Mouse (Mus musculus): ENCODE measurements around the gene Nrcam. TPM values are rescaled to one million over a fixed set of nuclear protein-coding genes. Genes with fewer than 3 reads are reported as not detected.

Gene Nrcam
- polyA plus RNA-seq, 1 experiment = 0.71 TPM

GRCm38 (mm10) chr12:44554808-44555207, 226.1 kb downstream of the Nrcam start:
- H3K4me3 ChIP-seq = no peak overlapping the region
- TF ChIP-seq MYOD1 (IDR thresholded peaks at IDR 0.05; ENCODE audit: control insufficient read depth in 1 of 3, insufficient read length in 2 of 3, low read depth in 2 of 3) (no peak), TCF3 (IDR thresholded peaks at IDR 0.05; ENCODE audit: insufficient read length, low read depth) (no peak), USF1 (IDR thresholded peaks at IDR 0.05; ENCODE audit: low read depth) (no peak), MAX (IDR thresholded peaks at IDR 0.05; ENCODE audit: low read depth) (no peak)
- no peak overlapping the region for H3ac ChIP-seq (ENCODE audit: control insufficient read depth, insufficient read length)
- no peaks in the 10 kb centered on the region for H3K27me3 ChIP-seq (ENCODE audit: control insufficient read depth, insufficient read depth, insufficient read length)
- H3K4me2 ChIP-seq (ENCODE audit: low read depth) = no peak overlapping the region
- no peaks in the 10 kb centered on the region for H3K36me3 ChIP-seq (ENCODE audit: control insufficient read depth, insufficient read depth)
- no peaks in the 10 kb centered on the region for H3K79me2 ChIP-seq (ENCODE audit: control insufficient read depth, insufficient read depth)

- Histone ChIP-seq H3K27me3 (ENCODE audit: control insufficient read depth, insufficient read depth, insufficient read length) (no peaks in the 10 kb centered on the region), H3K4me3 (no peak overlapping the region), H3K36me3 (ENCODE audit: control insufficient read depth, insufficient read depth) (no peaks in the 10 kb centered on the region), H3K79me2 (ENCODE audit: control insufficient read depth, insufficient read depth) (no peaks in the 10 kb centered on the region), H3ac (ENCODE audit: control insufficient read depth, insufficient read length) (no peak overlapping the region), H3K4me2 (ENCODE audit: low read depth) (no peak overlapping the region)
- TF ChIP-seq MYOG (IDR thresholded peaks at IDR 0.05; ENCODE audit: control insufficient read depth in 1 of 3, insufficient read depth in 1 of 3, insufficient read length in 2 of 3, low read depth in 2 of 3) = no peak
- no peak for TF ChIP-seq TCF3 (IDR thresholded peaks at IDR 0.05; ENCODE audit: insufficient read length, low read depth)
- TF ChIP-seq USF1 (IDR thresholded peaks at IDR 0.05; ENCODE audit: low read depth) = no peak
These were observed 231.3 kb downstream of the Nrcam start for GRCm38 (mm10) chr12:44560002-44560401.

- TF ChIP-seq TCF3 (IDR thresholded peaks at IDR 0.05; ENCODE audit: insufficient read length, low read depth) = no peak
- TF ChIP-seq POLR2A (IDR thresholded peaks at IDR 0.05; ENCODE audit: insufficient read length, low read depth) = no peak
- no peak for TF ChIP-seq MYOG (IDR thresholded peaks at IDR 0.05; ENCODE audit: control insufficient read depth in 1 of 3, insufficient read depth in 1 of 3, insufficient read length in 2 of 3, low read depth in 2 of 3)
- TF ChIP-seq TCF12 (IDR thresholded peaks at IDR 0.05; ENCODE audit: insufficient read depth, poor library complexity, severe bottlenecking) = no peak
- no peak for TF ChIP-seq MYOD1 (IDR thresholded peaks at IDR 0.05; ENCODE audit: control insufficient read depth in 1 of 3, insufficient read length in 2 of 3, low read depth in 2 of 3)
- no peak for TF ChIP-seq SRF (IDR thresholded peaks at IDR 0.05; ENCODE audit: control insufficient read depth, insufficient read length, low read depth)
- TF ChIP-seq USF1 (IDR thresholded peaks at IDR 0.05; ENCODE audit: low read depth) = no peak
- TF ChIP-seq CEBPB (IDR thresholded peaks at IDR 0.05; ENCODE audit: insufficient read depth, poor library complexity, severe bottlenecking) = no peak
- no peak for TF ChIP-seq POLR2AphosphoS2 (IDR thresholded peaks at IDR 0.05; ENCODE audit: insufficient read length, low read depth)
- no peak for TF ChIP-seq MAX (IDR thresholded peaks at IDR 0.05; ENCODE audit: low read depth)
- no peak for TF ChIP-seq REST (IDR thresholded peaks at IDR 0.05; ENCODE audit: insufficient read depth, insufficient read length)
- no peak for TF ChIP-seq E2F4 (IDR thresholded peaks at IDR 0.05; ENCODE audit: insufficient read depth)
- Histone ChIP-seq H3ac (ENCODE audit: control insufficient read depth, insufficient read length) (no peak overlapping the region), H3K27me3 (ENCODE audit: control insufficient read depth, insufficient read depth, insufficient read length) (no peaks in the 10 kb centered on the region), H3K36me3 (ENCODE audit: control insufficient read depth, insufficient read depth) (no peaks in the 10 kb centered on the region), H3K4me2 (ENCODE audit: low read depth) (no peak overlapping the region), H3K79me2 (ENCODE audit: control insufficient read depth, insufficient read depth) (no peaks in the 10 kb centered on the region), H3K4me3 (no peak overlapping the region)
These were observed 241.4 kb downstream of the Nrcam start for GRCm38 (mm10) chr12:44570070-44570469.

GRCm38 (mm10) chr12:44572664-44573063, 244.0 kb downstream of the Nrcam start:
- Histone ChIP-seq H3K4me2 (ENCODE audit: low read depth) (no peak overlapping the region), H3K79me2 (ENCODE audit: control insufficient read depth, insufficient read depth) (no peaks in the 10 kb centered on the region), H3ac (ENCODE audit: control insufficient read depth, insufficient read length) (no peak overlapping the region), H3K36me3 (ENCODE audit: control insufficient read depth, insufficient read depth) (no peaks in the 10 kb centered on the region), H3K27me3 (ENCODE audit: control insufficient read depth, insufficient read depth, insufficient read length) (no peaks in the 10 kb centered on the region), H3K4me3 (no peak overlapping the region)
- no peak for TF ChIP-seq USF1 (IDR thresholded peaks at IDR 0.05; ENCODE audit: low read depth)
- no peak for TF ChIP-seq E2F4 (IDR thresholded peaks at IDR 0.05; ENCODE audit: insufficient read depth)
- no peak for TF ChIP-seq CEBPB (IDR thresholded peaks at IDR 0.05; ENCODE audit: insufficient read depth, poor library complexity, severe bottlenecking)
- TF ChIP-seq REST (IDR thresholded peaks at IDR 0.05; ENCODE audit: insufficient read depth, insufficient read length) = no peak
- no peak for TF ChIP-seq MYOG (IDR thresholded peaks at IDR 0.05; ENCODE audit: control insufficient read depth in 1 of 3, insufficient read depth in 1 of 3, insufficient read length in 2 of 3, low read depth in 2 of 3)
- no peak for TF ChIP-seq MAX (IDR thresholded peaks at IDR 0.05; ENCODE audit: low read depth)
- no peak for TF ChIP-seq MYOD1 (IDR thresholded peaks at IDR 0.05; ENCODE audit: control insufficient read depth in 1 of 3, insufficient read length in 2 of 3, low read depth in 2 of 3)
- TF ChIP-seq TCF12 (IDR thresholded peaks at IDR 0.05; ENCODE audit: insufficient read depth, poor library complexity, severe bottlenecking) = no peak
- TF ChIP-seq SRF (IDR thresholded peaks at IDR 0.05; ENCODE audit: control insufficient read depth, insufficient read length, low read depth) = no peak
- TF ChIP-seq POLR2A (IDR thresholded peaks at IDR 0.05; ENCODE audit: insufficient read length, low read depth) = no peak
- TF ChIP-seq TCF3 (IDR thresholded peaks at IDR 0.05; ENCODE audit: insufficient read length, low read depth) = no peak
- TF ChIP-seq POLR2AphosphoS2 (IDR thresholded peaks at IDR 0.05; ENCODE audit: insufficient read length, low read depth) = no peak

- H3K36me3 ChIP-seq (ENCODE audit: control insufficient read depth, insufficient read depth) = no peaks in the 10 kb centered on the region
- no peaks in the 10 kb centered on the region for H3K27me3 ChIP-seq (ENCODE audit: control insufficient read depth, insufficient read depth, insufficient read length)
- H3ac ChIP-seq (ENCODE audit: control insufficient read depth, insufficient read length) = no peak overlapping the region
- no peak overlapping the region for H3K4me3 ChIP-seq
- TF ChIP-seq MAX (IDR thresholded peaks at IDR 0.05; ENCODE audit: low read depth) (no peak), POLR2A (IDR thresholded peaks at IDR 0.05; ENCODE audit: insufficient read length, low read depth) (no peak), SRF (IDR thresholded peaks at IDR 0.05; ENCODE audit: control insufficient read depth, insufficient read length, low read depth) (no peak), CEBPB (IDR thresholded peaks at IDR 0.05; ENCODE audit: insufficient read depth, poor library complexity, severe bottlenecking) (no peak), TCF12 (IDR thresholded peaks at IDR 0.05; ENCODE audit: insufficient read depth, poor library complexity, severe bottlenecking) (no peak), MYOG (IDR thresholded peaks at IDR 0.05; ENCODE audit: control insufficient read depth in 1 of 3, insufficient read depth in 1 of 3, insufficient read length in 2 of 3, low read depth in 2 of 3) (no peak), POLR2AphosphoS2 (IDR thresholded peaks at IDR 0.05; ENCODE audit: insufficient read length, low read depth) (no peak), TCF3 (IDR thresholded peaks at IDR 0.05; ENCODE audit: insufficient read length, low read depth) (no peak), E2F4 (IDR thresholded peaks at IDR 0.05; ENCODE audit: insufficient read depth) (no peak), MYOD1 (IDR thresholded peaks at IDR 0.05; ENCODE audit: control insufficient read depth in 1 of 3, insufficient read length in 2 of 3, low read depth in 2 of 3) (no peak), USF1 (IDR thresholded peaks at IDR 0.05; ENCODE audit: low read depth) (no peak), REST (IDR thresholded peaks at IDR 0.05; ENCODE audit: insufficient read depth, insufficient read length) (no peak)
- no peak overlapping the region for H3K4me2 ChIP-seq (ENCODE audit: low read depth)
- H3K79me2 ChIP-seq (ENCODE audit: control insufficient read depth, insufficient read depth) = no peaks in the 10 kb centered on the region
These were observed 245.5 kb downstream of the Nrcam start for GRCm38 (mm10) chr12:44574167-44574566.
